In genomic region chr7:83565976-83566375, GRCm38 (mm10) we compare ENCODE assay signal across 11 mouse cellular contexts. TPM values are rescaled to one million over a fixed set of nuclear protein-coding genes. Genes with fewer than 3 reads are reported as not detected.
DNase-seq lines count a peak whose midpoint lies in the region; ATAC-seq lines count a peak whose summit lies in the region.
"Had no signal": no experiment of that assay in that cellular context is flagged by ENCODE, and none has a peak within 500 bp of the region (broad histone marks: within the 10 kb centered on the region; RNA-seq: fewer than 3 reads in every experiment).

No protein-coding gene starts in this region.

- peak overlapping the region; percentile 20; the same call in 1 of the 2 replicates for H3K27ac ChIP-seq in lung, embryonic 15.5 days
- H3K27ac ChIP-seq: limb, embryonic 13.5 days had no signal

- peaks cover 9% of the 10 kb centered on the region; the same call in 1 of the 2 replicates for H3K4me1 ChIP-seq in lung, embryonic 15.5 days

- H3K27me3 ChIP-seq in lung, embryonic 15.5 days: no peaks in the 10 kb centered on the region
- H3K27me3 ChIP-seq: limb, embryonic 13.5 days had no signal

- 32% methylated on average over 7 of the region's 7 CpGs for WGBS in lung, embryonic 15.5 days

- ATAC-seq in lung, embryonic 15.5 days (ENCODE audit: borderline replicate concordance, extremely low read depth, low FRiP score, low TSS enrichment): no peak

- H3K36me3 ChIP-seq in lung, embryonic 15.5 days: no peaks in the 10 kb centered on the region
- H3K36me3 ChIP-seq: limb, embryonic 13.5 days had no signal

- H3K9me3 ChIP-seq in lung, embryonic 15.5 days: no peaks in the 10 kb centered on the region
- H3K9me3 ChIP-seq: limb, embryonic 13.5 days had no signal

- peak; percentile 33 for DNase-seq in gastrocnemius, adult 18-20 months (ENCODE audit: low spot score)
- no peak for DNase-seq in gastrocnemius, postnatal 4 days (ENCODE audit: low spot score in 2 of 2)
- peak; percentile 16 for DNase-seq in NIH3T3 (ENCODE audit: low read depth)
- DNase-seq in heart, postnatal 14 days: peak; percentile 49 to 60
- no peak for DNase-seq in layer of hippocampus, postnatal 25 days (ENCODE audit: extremely low spot score in 1 of 2, low spot score in 1 of 2)
- DNase-seq in spleen, postnatal 4 days (ENCODE audit: low spot score in 2 of 2): no peak
- no peak for DNase-seq in embryo, embryonic 11 days
- DNase-seq: thymus, postnatal 25 days had no signal

- intact Hi-C loops in heart, postnatal 14 days (cut with DNase I): loop anchor here (5.0 kb wide), 1 partner anchor 321 kb away; no protein-coding TSS in a partner anchor

- H3K9ac ChIP-seq in lung, embryonic 15.5 days: no peak overlapping the region
- H3K9ac ChIP-seq: limb, embryonic 13.5 days had no signal

- no peak overlapping the region for H3K4me3 ChIP-seq in lung, embryonic 15.5 days
- H3K4me3 ChIP-seq: limb, embryonic 13.5 days had no signal

- H3K4me2 ChIP-seq in lung, embryonic 15.5 days: no peak overlapping the region
- H3K4me2 ChIP-seq: limb, embryonic 13.5 days had no signal

RNA-seq across cellular contexts. Expression of gene Tmc3, which starts 18.8 kb away (rescaled TPM):
- total RNA-seq in gastrocnemius, adult 18-20 months (2021): under 1 TPM; 0.02 to 0.07 TPM
- 1 to 10 TPM; 1.2 to 2.0 TPM for total RNA-seq in gastrocnemius, postnatal 4 days (2021)
- under 1 TPM; 0.33 to 0.59 TPM for total RNA-seq in heart, postnatal 14 days (2021)
- 0.15 and 0.29 TPM in 2 replicates for polyA plus RNA-seq in lung, embryonic 15.5 days (2015; fragmentation: Nextera tagmentation; extraction: Ambion mirVana)
- under 1 TPM; 0.17 to 0.23 TPM for total RNA-seq in layer of hippocampus, postnatal 25 days (2021)
- total RNA-seq: gastrocnemius, adult 8-10 months had no signal

Comparison
In these comparisons a context has a peak if more than half of its experiments do, and no peak if none do; other contexts are left out.
1. DNase-seq: peak in gastrocnemius, adult 18-20 months (single experiment), NIH3T3 (single experiment) and heart, postnatal 14 days (2 of 2); none in gastrocnemius, postnatal 4 days (0 of 2), layer of hippocampus, postnatal 25 days (0 of 2), spleen, postnatal 4 days (0 of 2) and embryo, embryonic 11 days (single experiment).